Mouse (Mus musculus) testis, adult 2 months (tissue): ENCODE results near the gene Stac3. TPM values are rescaled to one million over a fixed set of nuclear protein-coding genes. Genes with fewer than 3 reads are reported as not detected.
A peak's percentile ranks its signal among the peaks of the same experiment; 100 is the strongest.

Experiments
- H3K27ac ChIP-seq: fragments of 200-500 bp; 2 replicates; pipeline ENCODE4 v1.5.1; 2012; ENCODE audit warnings: low read depth, low read length; ENCODE audit not compliant: control insufficient read depth, insufficient read depth
- H3K27me3 ChIP-seq: fragments of 200-500 bp; 2 replicates; pipeline ENCODE4 v1.6.1; 2012; ENCODE audit warnings: mild to moderate bottlenecking, low read length, moderate library complexity; ENCODE audit not compliant: control insufficient read depth, insufficient read depth
- H3K36me3 ChIP-seq: fragments of 200-500 bp; 2 replicates; pipeline ENCODE4 v1.6.1; 2012; ENCODE audit warnings: mild to moderate bottlenecking, low read length; ENCODE audit not compliant: control insufficient read depth, insufficient read depth
- H3K4me1 ChIP-seq: fragments of 200-500 bp; 2 replicates; pipeline ENCODE4 v1.6.1; 2012; ENCODE audit warnings: low read length; ENCODE audit not compliant: control insufficient read depth, insufficient read depth
- H3K4me3 ChIP-seq: fragments of 200-500 bp; 2 replicates; pipeline ENCODE4 v1.5.1; 2012; ENCODE audit warnings: low read depth, mild to moderate bottlenecking, low read length, moderate library complexity, mixed read lengths; ENCODE audit not compliant: control insufficient read depth
- CTCF ChIP-seq: fragments of 200-500 bp; IDR thresholded peaks from 2 replicates; pipeline ENCODE4 v1.5.1; 2012; ENCODE audit warnings: low read depth, mild to moderate bottlenecking, inconsistent platforms, low read length, moderate library complexity; ENCODE audit not compliant: control insufficient read depth, insufficient read depth, insufficient replicate concordance
- POLR2A ChIP-seq: fragments of 200-500 bp; IDR thresholded peaks from 2 replicates; pipeline ENCODE4 v1.6.1; 2012; ENCODE audit warnings: low read depth, mild to moderate bottlenecking, inconsistent platforms, low read length, moderate library complexity; ENCODE audit not compliant: control insufficient read depth
- polyA plus RNA-seq: library from polyadenylated mRNA; depleted of rRNA; stranded (reverse); fragments of >200 nt; gene quantifications from 2 replicates; pipeline ENCODE4 v1.2.3, GENCODE M21; 2012; rRNA removed

Stac3 gene
- polyA plus RNA-seq, 1 experiment, result 1.0 TPM

DNA sequence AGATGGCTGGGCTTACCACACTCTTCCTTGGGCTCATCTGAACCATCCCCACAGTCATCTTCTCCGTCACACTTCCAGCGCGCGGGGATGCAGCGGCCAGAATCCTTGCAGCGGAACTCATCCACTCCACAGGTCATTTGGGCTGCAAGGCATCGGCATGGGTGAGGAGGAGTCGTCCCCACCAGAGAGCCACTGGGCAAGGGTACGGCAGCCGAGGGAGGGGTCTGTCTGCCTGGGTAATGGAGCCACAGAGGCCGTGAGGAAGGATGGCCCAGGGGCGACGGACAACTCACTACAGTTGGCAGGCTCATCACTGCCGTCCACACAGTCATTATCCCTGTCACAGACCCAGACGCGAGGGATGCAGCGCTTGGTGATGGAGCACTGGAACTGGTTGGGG, 48.4 kb downstream of the Stac3 start:
- H3K27me3 ChIP-seq, result no peaks in the 10 kb centered on the region
- no peak overlapping the region for H3K27ac ChIP-seq
- TF ChIP-seq CTCF, result no peak
- TF ChIP-seq POLR2A, result no peak
- no peaks in the 10 kb centered on the region for H3K36me3 ChIP-seq
- no peak overlapping the region for H3K4me3 ChIP-seq
- H3K4me1 ChIP-seq, result no peaks in the 10 kb centered on the region; the same call in 1 of the 2 replicates

DNA sequence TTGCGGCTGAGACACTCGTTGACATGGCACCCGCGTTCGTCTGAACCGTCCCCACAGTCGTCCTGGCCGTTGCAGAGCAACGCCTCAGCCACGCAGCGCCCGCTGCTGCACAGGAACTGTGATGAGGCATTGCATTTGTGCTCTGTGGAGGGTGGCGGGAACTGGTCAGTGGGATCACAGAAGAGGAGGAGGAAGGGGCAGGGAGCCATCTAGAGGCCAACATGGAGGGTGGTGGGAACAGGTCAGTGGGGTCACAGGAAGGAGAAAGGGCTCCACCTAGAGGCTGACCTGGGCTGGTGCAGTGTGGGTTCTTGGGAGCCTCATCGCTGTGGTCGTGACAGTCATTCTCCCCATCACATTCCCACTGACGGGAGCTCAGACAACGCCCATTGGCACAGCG, 54.2 kb downstream of the Stac3 start:
- H3K4me1 ChIP-seq, result no peaks in the 10 kb centered on the region; the same call in 1 of the 2 replicates
- no peak overlapping the region for H3K4me3 ChIP-seq
- H3K27ac ChIP-seq, result no peak overlapping the region
- TF ChIP-seq CTCF (peak; percentile 87; the same call in 1 of the 2 replicates), POLR2A (no peak)
- no peaks in the 10 kb centered on the region for H3K27me3 ChIP-seq
- no peaks in the 10 kb centered on the region for H3K36me3 ChIP-seq

DNA sequence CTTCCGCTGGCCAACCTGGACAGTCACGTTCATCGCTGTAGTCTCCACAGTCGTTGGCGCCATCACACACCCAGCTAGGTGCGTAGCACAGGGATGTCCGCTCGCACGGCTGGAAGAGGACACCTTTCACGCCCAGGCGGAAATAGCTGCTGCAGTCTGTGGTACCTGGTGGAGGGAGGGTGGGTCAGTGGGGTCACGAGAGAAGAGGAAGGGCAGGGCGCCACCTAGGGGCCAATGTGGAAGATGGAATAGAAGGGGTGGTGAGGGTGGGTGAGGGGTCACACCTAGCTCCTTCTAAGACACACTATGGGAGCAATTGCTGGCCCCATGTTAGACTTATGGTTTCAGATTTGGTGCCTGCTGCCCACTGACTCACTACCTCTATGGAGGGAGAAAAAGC, 55.9 kb downstream of the Stac3 start:
- H3K27me3 ChIP-seq, result no peaks in the 10 kb centered on the region
- H3K27ac ChIP-seq, result no peak overlapping the region
- no peaks in the 10 kb centered on the region for H3K36me3 ChIP-seq
- TF ChIP-seq CTCF, result 0 out of 2 replicates have a peak, but pooled peaks have one; percentile 16
- TF ChIP-seq POLR2A, result no peak
- H3K4me1 ChIP-seq, result no peaks in the 10 kb centered on the region; the same call in 1 of the 2 replicates
- no peak overlapping the region for H3K4me3 ChIP-seq

Other genes with a start within 250 kb of the Stac3 start
- gene Kif5a, start 238.3 kb upstream of the Stac3 start, polyA plus RNA-seq, result 3.3 and 3.9 TPM in 2 replicates
- 391 and 429 TPM in 2 replicates for gene Dctn2, start 235.3 kb upstream of the Stac3 start, polyA plus RNA-seq
- gene Mbd6, start 212.7 kb upstream of the Stac3 start, polyA plus RNA-seq, result 61.3 and 74.1 TPM in 2 replicates
- 32.4 and 36.7 TPM in 2 replicates for gene Mars, start 189.9 kb upstream of the Stac3 start, polyA plus RNA-seq
- 0.32 and 0.34 TPM in 2 replicates for gene Arhgap9, start 179.7 kb upstream of the Stac3 start, polyA plus RNA-seq
- 2.7 and 2.9 TPM in 2 replicates for gene Gli1, start 159.7 kb upstream of the Stac3 start, polyA plus RNA-seq
- not detected in 2 replicates for gene Inhbe, start 147.3 kb upstream of the Stac3 start, polyA plus RNA-seq
- 0.05 and 0.08 TPM in 2 replicates for gene Inhbc, start 131.3 kb upstream of the Stac3 start, polyA plus RNA-seq
- gene R3hdm2, start 121.4 kb upstream of the Stac3 start, polyA plus RNA-seq, result 43.6 and 56.0 TPM in 2 replicates
- 65.0 and 74.9 TPM in 2 replicates for gene Ndufa4l2, start 13.3 kb downstream of the Stac3 start, polyA plus RNA-seq
- gene Shmt2, start 20.8 kb downstream of the Stac3 start, polyA plus RNA-seq, result 12.7 and 16.7 TPM in 2 replicates
- 0.36 and 0.51 TPM in 2 replicates for gene Nxph4, start 32.9 kb downstream of the Stac3 start, polyA plus RNA-seq
- 20.8 and 25.9 TPM in 2 replicates for gene Lrp1, start 119.5 kb downstream of the Stac3 start, polyA plus RNA-seq
- 3.9 and 5.9 TPM in 2 replicates for gene Stat6, start 141.3 kb downstream of the Stac3 start, polyA plus RNA-seq
- gene Nemp1, start 165.2 kb downstream of the Stac3 start, polyA plus RNA-seq, result 46.8 and 58.1 TPM in 2 replicates
- gene Nab2, start 166.9 kb downstream of the Stac3 start, polyA plus RNA-seq, result 24.6 and 26.2 TPM in 2 replicates
- 18.5 and 19.1 TPM in 2 replicates for gene Myo1a, start 203.5 kb downstream of the Stac3 start, polyA plus RNA-seq
- not detected in 2 replicates for gene Tac2, start 222.8 kb downstream of the Stac3 start, polyA plus RNA-seq
- gene Zbtb39, start 237.9 kb downstream of the Stac3 start, polyA plus RNA-seq, result 3.8 and 4.4 TPM in 2 replicates